Mouse (Mus musculus) heart, postnatal 0 days (tissue): ENCODE data around the gene Ercc5.

ENCODE experiments used
- CTCF ChIP-seq: IDR thresholded peaks from 2 replicates; pipeline ENCODE4 v1.5.1; 2016; ENCODE audit warnings: antibody characterized with exemption, control low read depth, low read depth
- EP300 ChIP-seq: IDR thresholded peaks from 2 replicates; pipeline ENCODE4 v1.6.1; 2016; ENCODE audit warnings: antibody characterized with exemption, low read depth

GRCm38 (mm10) chr1:44186396-44186795 is 38.9 kb downstream of the Ercc5 start:
- TF ChIP-seq CTCF (no peak), EP300 (no peak)
